Mouse (Mus musculus) spleen, adult 2 months (tissue): ENCODE data around the gene Rom1. TPM values are rescaled to one million over a fixed set of nuclear protein-coding genes. Genes with fewer than 3 reads are reported as not detected.
A peak's percentile ranks its signal among the peaks of the same experiment; 100 is the strongest.
"Not testable (repeated sequence)": the region's sequence is repeated elsewhere in the genome, so short reads cannot be mapped to it uniquely, and the experiment has no call there.

Experiments
- DNase-seq, 2 experiments: peaks; one replicate each; pipeline versions ENCODE4 v3.0.0 to v3.0.0-alpha.2; 2012 to 2021; ENCODE audit warnings: low spot score in 2 of 2, low read depth in 1 of 2
- H3K27ac ChIP-seq: fragments of 200-500 bp; 2 replicates; pipeline ENCODE4 v1.5.1; 2012; ENCODE audit warnings: low read length, inconsistent platforms; ENCODE audit not compliant: insufficient read depth
- H3K27me3 ChIP-seq: fragments of 200-500 bp; 2 replicates; pipeline ENCODE4 v1.6.1; 2012; ENCODE audit warnings: mild to moderate bottlenecking, moderate library complexity, low read length, inconsistent platforms; ENCODE audit not compliant: control insufficient read depth, insufficient read depth
- H3K36me3 ChIP-seq: fragments of 200-500 bp; 2 replicates; pipeline ENCODE4 v1.6.1; 2012; ENCODE audit warnings: mild to moderate bottlenecking, low read length, inconsistent platforms; ENCODE audit not compliant: control insufficient read depth, insufficient read depth
- H3K4me1 ChIP-seq: fragments of 200-500 bp; 2 replicates; pipeline ENCODE4 v1.6.1; 2011; ENCODE audit warnings: inconsistent platforms; ENCODE audit not compliant: control insufficient read depth, insufficient read depth, insufficient read length
- H3K4me3 ChIP-seq: fragments of 200-500 bp; 2 replicates; pipeline ENCODE4 v1.5.1; 2011; ENCODE audit warnings: mild to moderate bottlenecking, inconsistent platforms; ENCODE audit not compliant: insufficient read depth, insufficient read length; ENCODE audit errors: extremely low read depth
- CTCF ChIP-seq: fragments of 200-500 bp; IDR thresholded peaks from 2 replicates; pipeline ENCODE4 v1.5.1; 2011; ENCODE audit warnings: mild to moderate bottlenecking, inconsistent platforms; ENCODE audit not compliant: insufficient read depth, insufficient read length, insufficient replicate concordance; ENCODE audit errors: extremely low read depth
- POLR2A ChIP-seq: fragments of 200-500 bp; IDR thresholded peaks from 2 replicates; pipeline ENCODE4 v1.6.1; 2011; ENCODE audit warnings: low read depth, low read length, inconsistent platforms
- WGBS: fragments of 180-500 bp; shearing (Covaris S2); methylation state at CpG from one replicate; pipeline ENCODE4 v1.1.7; 2018; 5-methylcytosine and 5-hydroxymethylcytosine counted together
- polyA plus RNA-seq: library from polyadenylated mRNA; depleted of rRNA; stranded (reverse); fragments of >200 nt; gene quantifications from 2 replicates; pipeline ENCODE4 v1.2.3, GENCODE M21; 2012

Gene Rom1
- polyA plus RNA-seq, 1 experiment: 10.0 TPM

DNA sequence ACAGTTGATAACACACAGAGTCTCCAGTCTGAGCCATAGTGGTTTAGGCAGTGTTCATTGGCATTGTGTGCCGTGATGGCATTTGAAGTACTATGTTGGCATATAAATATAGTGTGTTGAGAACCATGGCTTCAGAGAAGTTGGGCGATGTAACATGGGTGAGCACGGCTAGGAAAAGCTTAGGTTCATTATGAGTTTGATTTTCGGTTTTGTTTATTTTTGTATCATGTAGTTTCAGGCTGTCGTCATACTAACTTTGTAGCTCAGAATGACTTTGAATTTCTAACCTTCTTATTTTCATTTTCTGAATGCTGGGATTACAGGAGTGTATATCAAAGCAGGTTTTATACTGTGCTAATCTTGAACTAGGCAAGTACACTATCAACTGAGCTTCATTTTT lies 25.7 kb downstream of the Rom1 start:
- Histone ChIP-seq H3K4me1 (no peaks in the 10 kb centered on the region), H3K27ac (no peak overlapping the region), H3K27me3 (no peaks in the 10 kb centered on the region), H3K36me3 (peaks cover 39% of the 10 kb centered on the region), H3K4me3 (no peak overlapping the region)
- 94% methylated on average over 5 of the region's 5 CpGs for WGBS
- DNase-seq: no peak
- TF ChIP-seq POLR2A (no peak), CTCF (no peak)

DNA sequence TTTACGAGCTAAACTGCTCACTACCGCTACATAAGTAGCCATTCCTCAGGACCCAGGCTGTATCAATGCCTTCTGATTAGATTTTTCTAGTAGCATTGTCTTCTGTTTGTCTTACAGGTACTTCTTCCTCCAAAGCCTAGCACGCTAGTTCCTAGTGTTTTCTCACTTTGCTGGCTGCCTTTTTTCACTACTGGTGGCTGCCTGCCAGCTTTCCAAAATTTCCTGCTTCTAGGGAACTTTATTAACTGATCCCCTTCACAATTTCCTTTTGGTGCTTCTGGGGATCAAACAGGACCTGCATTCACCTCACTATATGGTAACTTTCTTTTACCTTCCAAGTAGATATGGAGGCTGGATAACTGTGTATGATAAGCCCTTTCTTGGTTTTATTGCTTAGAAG lies 30.1 kb downstream of the Rom1 start:
- Histone ChIP-seq H3K4me3 (no peak overlapping the region), H3K4me1 (peaks cover 4% of the 10 kb centered on the region; the same call in 1 of the 2 replicates)
- 48% methylated on average over 3 of the region's 3 CpGs for WGBS

DNA sequence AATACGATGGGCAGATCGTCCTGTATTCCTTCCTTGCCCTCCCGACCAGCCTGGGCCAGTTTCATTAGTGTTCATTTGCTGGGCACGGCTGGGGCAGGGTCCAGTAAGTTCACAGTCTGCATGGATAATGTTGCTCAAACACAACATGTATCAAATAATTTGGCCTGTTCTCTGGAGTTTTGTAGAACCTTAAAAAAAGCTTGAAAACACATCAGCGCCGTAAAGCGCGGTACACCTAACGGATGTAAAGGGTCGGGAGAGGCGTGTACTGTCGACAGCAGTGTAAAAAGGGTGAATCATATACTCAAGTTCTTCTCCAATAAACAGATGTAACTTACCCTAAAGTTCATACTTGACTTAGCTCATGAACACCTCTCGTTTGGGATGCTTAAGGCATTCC lies 30.6 kb downstream of the Rom1 start:
- DNase-seq: no peak

More for the DNA sequence above, 30.1 kb downstream of the Rom1 start:
- no peak overlapping the region for H3K27ac ChIP-seq
- DNase-seq: no peak
- no peaks in the 10 kb centered on the region for H3K27me3 ChIP-seq
- TF ChIP-seq POLR2A (no peak), CTCF (no peak)
- H3K36me3 ChIP-seq: peaks cover 10% of the 10 kb centered on the region

DNA sequence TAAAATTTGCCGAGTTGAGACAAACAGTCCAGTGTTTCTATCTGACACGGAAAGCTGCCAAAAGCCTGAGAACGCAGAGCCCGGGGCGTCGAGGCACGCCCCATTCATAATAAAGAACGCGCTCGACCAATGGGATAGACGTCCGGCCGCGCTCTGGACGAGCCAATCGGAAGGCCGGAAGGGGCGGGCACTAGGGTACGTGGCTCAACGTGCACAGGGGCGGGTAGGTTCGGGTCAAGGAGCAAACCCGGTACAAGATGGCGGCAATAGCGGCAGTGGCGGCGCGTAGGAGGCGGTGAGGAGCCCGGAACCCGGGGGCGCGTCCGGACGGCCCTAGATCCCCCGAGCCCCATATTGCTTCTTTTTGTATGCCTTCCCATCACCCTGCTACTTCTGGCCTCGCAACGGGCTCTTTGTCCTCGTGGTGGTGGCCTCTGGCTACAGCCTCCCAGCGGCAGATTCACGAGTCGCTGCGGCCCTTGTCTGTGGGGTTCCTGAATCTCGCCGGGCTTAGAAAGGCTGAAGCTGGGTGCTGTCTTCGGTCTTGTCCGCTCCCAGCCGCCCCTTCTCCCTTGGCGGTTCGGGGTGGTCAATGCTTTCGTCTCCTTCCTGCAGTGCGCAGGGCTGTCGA lies 31.2 kb downstream of the Rom1 start, which contains the start of gene Ganab:
Gene Ganab (plus strand): TSS at position 207 of the 631 bp plus-strand sequence.
- WGBS: under 1% methylated on average over 53 of the region's 53 CpGs
- Histone ChIP-seq H3K27me3 (no peaks in the 10 kb centered on the region), H3K4me1 (peaks cover 4% of the 10 kb centered on the region; the same call in 1 of the 2 replicates), H3K27ac (peak within 1 kb of the TSS; percentile 87), H3K36me3 (peaks cover 3% of the 10 kb centered on the region), H3K4me3 (peak within 1 kb of the TSS; percentile 89)
- no peak for TF ChIP-seq CTCF
- peak; percentile 76 for TF ChIP-seq POLR2A
- DNase-seq: peak; percentile 89 to 95

More for the DNA sequence above, 30.6 kb downstream of the Rom1 start:
- H3K27ac ChIP-seq: peak overlapping the region; percentile 87
- H3K36me3 ChIP-seq: peaks cover 7% of the 10 kb centered on the region
- TF ChIP-seq CTCF: no peak
- no peak for TF ChIP-seq POLR2A
- no peaks in the 10 kb centered on the region for H3K27me3 ChIP-seq
- H3K4me1 ChIP-seq: peaks cover 4% of the 10 kb centered on the region; the same call in 1 of the 2 replicates
- WGBS: 2% methylated on average over 13 of the region's 13 CpGs
- H3K4me3 ChIP-seq: peak overlapping the region; percentile 89

DNA sequence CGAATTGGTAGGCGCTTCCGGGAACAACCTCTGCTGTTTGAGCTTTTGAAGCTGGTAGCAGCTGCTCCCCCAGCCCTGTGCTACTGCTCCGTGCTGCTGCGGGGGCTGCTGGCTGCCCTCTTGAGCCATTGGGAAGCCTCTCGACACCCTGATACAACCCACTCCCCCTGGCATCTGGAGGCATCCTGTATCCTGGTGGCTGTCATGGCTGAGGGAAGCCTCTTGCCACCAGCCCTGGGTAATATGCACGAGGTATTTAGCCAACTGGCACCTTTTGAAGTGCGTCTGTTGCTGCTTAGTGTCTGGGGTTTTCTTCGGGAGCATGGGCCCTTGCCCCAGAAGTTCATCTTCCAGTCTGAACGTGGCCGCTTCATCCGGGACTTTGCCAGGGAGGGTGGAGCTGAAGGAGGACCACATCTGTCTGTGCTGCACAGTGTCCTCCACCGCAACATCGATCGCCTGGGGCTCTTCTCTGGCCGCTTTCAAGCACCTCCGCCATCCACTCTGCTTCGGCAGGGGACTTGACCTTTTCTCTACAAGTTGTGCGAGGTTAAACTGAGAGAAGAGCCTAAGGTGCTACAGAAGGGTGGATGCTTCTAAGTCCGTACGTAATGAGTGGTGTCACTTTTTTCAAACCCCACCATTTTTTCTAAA lies 31.8 kb downstream of the Rom1 start:
- H3K27me3 ChIP-seq, DNase-seq, H3K4me3 ChIP-seq, H3K4me1 ChIP-seq, H3K36me3 ChIP-seq: not testable (repeated sequence)
- H3K27ac ChIP-seq: peak overlapping the region; percentile 48; the same call in 1 of the 2 replicates
- WGBS: 38% methylated on average over 21 of the region's 21 CpGs

DNA sequence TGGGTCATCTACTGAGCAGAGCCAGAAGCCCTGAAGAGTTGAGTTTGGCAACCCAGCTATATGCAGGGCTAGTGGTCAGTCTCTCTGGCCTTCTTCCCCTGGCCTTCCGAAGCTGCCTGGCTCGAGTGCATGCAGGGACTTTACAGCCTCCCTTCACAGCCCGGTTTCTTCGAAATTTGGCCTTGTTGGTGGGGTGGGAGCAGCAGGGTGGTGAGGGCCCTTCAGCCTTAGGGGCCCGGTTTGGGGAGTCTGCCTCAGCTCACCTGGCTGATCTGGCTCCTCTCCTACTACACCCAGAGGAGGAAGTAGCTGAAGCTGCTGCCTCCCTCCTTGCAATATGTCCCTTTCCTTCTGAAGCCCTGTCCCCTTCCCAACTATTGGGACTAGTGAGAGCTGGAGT lies 32.9 kb downstream of the Rom1 start:
- not testable (repeated sequence) for H3K27ac ChIP-seq, H3K36me3 ChIP-seq, H3K4me1 ChIP-seq, H3K4me3 ChIP-seq, H3K27me3 ChIP-seq, DNase-seq
- WGBS: 92% methylated on average over 5 of the region's 5 CpGs

DNA sequence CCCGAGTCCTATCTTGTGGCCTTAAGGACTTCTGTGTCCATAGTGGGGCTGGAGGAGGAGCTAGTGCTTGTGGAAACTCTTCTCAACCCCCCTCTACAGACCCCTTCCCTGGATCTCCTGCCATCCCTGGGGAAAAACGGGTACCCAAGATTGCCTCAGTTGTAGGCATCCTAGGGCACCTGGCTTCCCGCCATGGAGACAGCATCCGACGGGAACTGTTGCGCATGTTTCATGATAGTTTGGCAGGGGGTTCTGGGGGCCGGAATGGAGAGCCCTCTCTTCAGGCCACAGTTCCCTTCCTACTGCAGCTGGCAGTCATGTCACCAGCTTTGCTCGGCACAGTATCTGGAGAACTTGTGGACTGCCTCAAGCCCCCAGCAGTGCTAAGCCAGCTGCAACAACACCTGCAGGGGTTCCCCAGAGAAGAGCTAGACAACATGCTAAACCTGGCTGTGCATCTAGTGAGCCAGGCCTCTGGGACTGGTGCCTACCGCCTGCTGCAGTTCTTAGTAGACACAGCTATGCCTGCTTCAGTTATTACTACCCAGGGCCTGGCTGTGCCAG lies 33.7 kb downstream of the Rom1 start:
- 93% methylated on average over 9 of the region's 9 CpGs for WGBS
- no peak for DNase-seq
- TF ChIP-seq POLR2A: no peak
- no peak for TF ChIP-seq CTCF
- Histone ChIP-seq H3K27ac (no peak overlapping the region), H3K36me3 (peaks cover 6% of the 10 kb centered on the region), H3K4me3 (no peak overlapping the region), H3K4me1 (peaks cover 4% of the 10 kb centered on the region; the same call in 1 of the 2 replicates), H3K27me3 (no peaks in the 10 kb centered on the region)
